Mouse (Mus musculus) neural tube, embryonic 13.5 days (tissue): ENCODE data around the gene Aoc1. TPM values are rescaled to one million over a fixed set of nuclear protein-coding genes. Genes with fewer than 3 reads are reported as not detected.

Source experiments
- ATAC-seq: fragments of 200-750 bp; cut with Nextera tagmentation; 2 replicates; pipeline ENCODE4 v1.8.0; 2017; ENCODE audit warnings: low read depth, mild to moderate bottlenecking, moderate TSS enrichment, moderate library complexity
- H3K27ac ChIP-seq: fragments of 300-500 bp; sonication (generic); replicated peaks from 2 replicates; pipeline ENCODE4 v1.5.1; 2015; ENCODE audit warnings: moderate library complexity, mild to moderate bottlenecking, inconsistent platforms
- H3K27me3 ChIP-seq: fragments of 300-500 bp; sonication (generic); 2 replicates; pipeline ENCODE4 v1.6.1; 2015; ENCODE audit warnings: mild to moderate bottlenecking, inconsistent platforms
- H3K36me3 ChIP-seq: fragments of 300-500 bp; sonication (generic); 2 replicates; pipeline ENCODE4 v1.6.1; 2015; ENCODE audit warnings: mild to moderate bottlenecking, inconsistent platforms
- H3K4me1 ChIP-seq: fragments of 300-500 bp; sonication (generic); replicated peaks from 2 replicates; pipeline ENCODE4 v1.6.1; 2015; ENCODE audit warnings: inconsistent platforms
- H3K4me2 ChIP-seq: fragments of 300-500 bp; sonication (generic); 2 replicates; pipeline ENCODE4 v1.6.1; 2015; ENCODE audit warnings: inconsistent platforms, mild to moderate bottlenecking, moderate library complexity
- H3K4me3 ChIP-seq: fragments of 300-500 bp; sonication (generic); 2 replicates; pipeline ENCODE4 v1.5.1; 2015; ENCODE audit warnings: mild to moderate bottlenecking, inconsistent platforms
- H3K9ac ChIP-seq: fragments of 300-500 bp; sonication (generic); 2 replicates; pipeline ENCODE4 v1.6.1; 2015; ENCODE audit warnings: moderate library complexity, mild to moderate bottlenecking, inconsistent platforms
- H3K9me3 ChIP-seq: fragments of 300-500 bp; sonication (generic); 2 replicates; pipeline ENCODE4 v1.6.1; 2016; ENCODE audit warnings: inconsistent platforms
- WGBS: fragments of 180-500 bp; shearing (Covaris S2); methylation state at CpG from one replicate; pipeline ENCODE4 v1.1.7; 2015; 5-methylcytosine and 5-hydroxymethylcytosine counted together
- polyA plus RNA-seq: library from polyadenylated mRNA; unstranded; fragments of >200 nt; fragmentation: Nextera tagmentation; extraction: Ambion mirVana; gene quantifications from 2 replicates; pipeline ENCODE4 v1.2.1, GENCODE M21; 2015

Aoc1 gene
- polyA plus RNA-seq = not detected in 2 replicates

DNA sequence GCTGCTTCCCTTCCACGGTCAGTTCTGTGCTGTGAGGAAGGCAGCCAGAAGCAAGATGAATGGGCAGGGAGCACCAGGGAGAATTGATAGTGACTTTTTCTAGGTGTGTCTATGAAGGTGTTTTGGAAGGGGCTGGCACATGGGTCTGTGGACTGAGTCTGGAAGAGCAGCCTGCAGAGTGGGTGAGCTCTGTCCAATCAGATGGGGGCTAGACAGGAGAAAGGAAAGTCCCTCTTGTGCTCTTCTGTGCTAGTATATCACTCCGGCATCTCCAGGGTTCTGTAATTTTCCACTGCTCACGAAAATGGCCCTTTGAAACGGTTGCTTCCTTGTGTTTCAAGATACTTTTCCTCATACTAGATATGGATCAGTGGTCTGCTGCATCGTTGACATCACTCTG is at the start of gene Aoc1:
Aoc1 (plus strand) TSS at position 301 of the 400 bp plus-strand sequence.
- Histone ChIP-seq H3K9ac (no peak within 1 kb of the TSS), H3K4me2 (no peak within 1 kb of the TSS), H3K9me3 (no peaks in the 10 kb centered on the region), H3K27me3 (peaks cover 48% of the 10 kb centered on the region), H3K27ac (no peak within 1 kb of the TSS), H3K36me3 (no peaks in the 10 kb centered on the region), H3K4me3 (no peak within 1 kb of the TSS), H3K4me1 (no peaks in the 10 kb centered on the region; the same call in 1 of the 2 replicates)
- WGBS = 82% methylated on average over 5 of the region's 5 CpGs
- ATAC-seq = no peak

DNA sequence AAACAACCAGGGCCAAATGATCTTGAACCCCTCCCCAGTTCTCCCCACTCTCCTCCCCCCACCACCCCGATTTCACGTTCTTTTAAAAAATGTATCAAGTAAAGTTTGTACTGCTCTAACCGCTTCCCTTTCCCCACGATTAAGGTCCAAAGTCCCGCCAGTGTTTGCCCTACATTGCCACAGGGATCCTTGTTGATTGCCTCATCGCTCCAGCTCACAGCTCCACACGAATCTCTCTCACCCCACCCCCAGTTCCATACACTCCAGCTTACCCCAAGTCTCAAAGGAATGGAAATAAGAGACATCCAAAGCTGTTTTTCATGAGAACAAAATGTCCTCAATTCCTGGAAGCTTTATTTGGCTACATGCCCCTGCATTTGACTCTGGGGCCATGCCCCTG is 47.7 kb upstream of the Aoc1 start:
- H3K9ac ChIP-seq = no peak overlapping the region
- 76% methylated on average over 7 of the region's 7 CpGs for WGBS
- no peak overlapping the region for H3K27ac ChIP-seq
- H3K4me1 ChIP-seq = no peaks in the 10 kb centered on the region
- H3K4me3 ChIP-seq = no peak overlapping the region
- H3K36me3 ChIP-seq = no peaks in the 10 kb centered on the region
- H3K4me2 ChIP-seq = no peak overlapping the region
- no peaks in the 10 kb centered on the region for H3K27me3 ChIP-seq
- no peak for ATAC-seq
- H3K9me3 ChIP-seq = no peaks in the 10 kb centered on the region

DNA sequence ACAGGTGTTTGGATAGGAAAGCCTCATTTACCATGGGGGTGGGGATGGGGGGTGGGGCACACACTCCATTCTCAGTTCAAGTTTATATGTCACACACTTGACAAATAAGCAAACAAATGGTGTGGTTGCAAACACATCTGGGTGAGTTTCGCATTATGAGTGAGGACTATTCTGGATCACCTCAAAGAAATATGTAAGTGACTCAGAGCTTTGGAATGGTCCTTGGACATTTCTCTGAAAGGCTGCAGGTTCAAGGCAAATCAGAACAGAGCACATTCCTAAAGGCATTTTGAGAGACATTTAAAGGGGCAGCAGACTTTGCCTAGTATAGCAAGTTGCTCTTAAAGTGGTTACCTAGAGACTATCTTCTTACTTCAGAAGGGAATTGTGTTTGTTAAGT is 43.7 kb upstream of the Aoc1 start:
- Histone ChIP-seq H3K9ac (no peak overlapping the region), H3K27ac (no peak overlapping the region), H3K36me3 (peaks cover 13% of the 10 kb centered on the region), H3K4me1 (no peaks in the 10 kb centered on the region), H3K27me3 (no peaks in the 10 kb centered on the region), H3K4me2 (no peak overlapping the region), H3K4me3 (no peak overlapping the region), H3K9me3 (no peaks in the 10 kb centered on the region)
- no peak for ATAC-seq
- 98% methylated on average over 1 of the region's 1 CpGs for WGBS

DNA sequence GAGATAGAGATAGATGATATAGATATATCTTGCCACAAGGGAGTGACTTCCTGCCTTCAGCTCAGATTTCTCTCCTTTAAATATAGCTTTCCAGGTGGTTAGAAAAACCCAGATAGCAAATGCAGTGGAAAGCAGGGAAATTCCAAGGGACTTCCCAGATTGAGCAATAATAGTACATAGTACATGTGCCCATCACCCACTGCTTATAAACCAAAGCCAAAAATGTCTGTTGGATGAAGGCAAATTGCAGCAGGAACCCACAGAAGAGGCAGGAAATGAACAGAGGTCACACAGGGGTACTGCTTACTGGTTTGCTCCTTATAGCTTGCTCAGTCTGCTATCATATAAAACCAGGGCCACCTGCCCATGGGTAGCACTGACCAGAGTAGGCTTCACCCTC is 43.0 kb upstream of the Aoc1 start:
- no peak overlapping the region for H3K4me2 ChIP-seq
- H3K9ac ChIP-seq = no peak overlapping the region
- peaks cover 20% of the 10 kb centered on the region for H3K36me3 ChIP-seq
- no peaks in the 10 kb centered on the region for H3K9me3 ChIP-seq
- no peak overlapping the region for H3K4me3 ChIP-seq
- no peaks in the 10 kb centered on the region for H3K4me1 ChIP-seq
- H3K27me3 ChIP-seq = no peaks in the 10 kb centered on the region
- H3K27ac ChIP-seq = no peak overlapping the region
- ATAC-seq = no peak

DNA sequence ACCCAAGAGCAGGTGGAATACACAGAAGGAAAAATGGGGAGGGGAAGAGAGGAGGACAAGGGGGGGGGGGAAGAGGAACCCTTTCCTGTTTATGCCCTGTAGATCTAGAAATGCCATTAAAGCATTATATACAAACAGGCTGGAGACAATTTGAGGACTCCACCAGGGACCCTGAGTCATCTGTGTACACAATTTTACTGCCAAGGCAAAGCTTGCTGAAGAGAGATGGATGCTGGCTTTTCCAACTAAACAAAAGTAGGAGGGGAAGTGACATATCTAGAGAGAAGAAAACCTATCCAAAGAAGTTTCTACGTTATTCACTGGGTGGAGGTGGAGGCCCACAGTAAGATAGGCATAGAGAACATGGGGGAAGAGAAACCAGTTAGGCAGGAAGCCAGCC is 42.5 kb upstream of the Aoc1 start:
- H3K4me2 ChIP-seq = no peak overlapping the region
- H3K27me3 ChIP-seq = no peaks in the 10 kb centered on the region
- peaks cover 25% of the 10 kb centered on the region for H3K36me3 ChIP-seq
- no peak overlapping the region for H3K27ac ChIP-seq
- 71% methylated on average over 1 of the region's 1 CpGs for WGBS
- no peak overlapping the region for H3K4me3 ChIP-seq
- ATAC-seq = no peak
- H3K4me1 ChIP-seq = no peaks in the 10 kb centered on the region
- H3K9me3 ChIP-seq = no peaks in the 10 kb centered on the region
- no peak overlapping the region for H3K9ac ChIP-seq

DNA sequence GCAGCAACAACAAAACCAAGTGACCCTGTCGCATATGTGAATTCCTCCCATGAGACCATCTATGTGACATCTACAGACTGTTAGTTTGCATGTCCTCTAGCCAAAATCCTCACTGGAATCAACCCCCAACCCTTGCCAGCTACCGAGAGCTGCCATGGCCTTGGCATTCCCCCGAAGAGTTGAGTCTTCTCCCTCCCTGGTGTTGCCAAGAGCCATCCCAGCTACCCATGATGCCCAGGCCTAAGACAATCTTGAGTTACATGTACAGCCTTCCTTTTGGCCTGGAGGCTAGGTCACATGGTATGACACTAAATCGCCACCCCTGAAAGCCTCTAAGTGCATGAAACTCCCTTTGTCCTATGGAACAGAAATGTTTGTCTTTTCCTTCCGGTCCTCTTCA is 41.6 kb upstream of the Aoc1 start:
- no peak overlapping the region for H3K9ac ChIP-seq
- H3K36me3 ChIP-seq = peaks cover 30% of the 10 kb centered on the region
- H3K9me3 ChIP-seq = no peaks in the 10 kb centered on the region
- no peaks in the 10 kb centered on the region for H3K27me3 ChIP-seq
- H3K27ac ChIP-seq = no peak overlapping the region
- no peak overlapping the region for H3K4me3 ChIP-seq
- H3K4me1 ChIP-seq = no peaks in the 10 kb centered on the region
- 85% methylated on average over 5 of the region's 5 CpGs for WGBS
- no peak overlapping the region for H3K4me2 ChIP-seq
- no peak for ATAC-seq

DNA sequence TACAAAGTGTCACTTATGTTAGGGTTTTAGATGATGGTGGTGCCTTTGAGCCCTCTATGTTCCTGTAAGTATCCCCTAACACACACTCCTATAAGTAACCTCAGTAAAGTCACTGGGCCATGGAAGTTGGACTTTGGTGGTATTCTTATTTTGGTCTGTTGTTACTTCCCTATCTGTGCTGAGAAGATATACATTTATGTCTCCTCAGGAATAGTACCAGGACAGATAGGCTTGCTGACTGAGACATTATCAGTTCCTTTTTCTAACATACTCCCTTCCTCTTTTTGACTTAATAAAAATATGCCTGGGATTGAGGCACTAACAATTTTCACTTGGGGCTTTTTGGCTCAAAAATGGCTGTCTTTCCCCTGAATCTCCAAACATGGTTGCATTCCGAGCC is 40.3 kb upstream of the Aoc1 start:
- H3K27me3 ChIP-seq = no peaks in the 10 kb centered on the region
- 97% methylated on average over 1 of the region's 1 CpGs for WGBS
- H3K9ac ChIP-seq = no peak overlapping the region
- no peaks in the 10 kb centered on the region for H3K4me1 ChIP-seq
- no peak for ATAC-seq
- no peak overlapping the region for H3K4me3 ChIP-seq
- no peak overlapping the region for H3K4me2 ChIP-seq
- no peaks in the 10 kb centered on the region for H3K9me3 ChIP-seq
- H3K36me3 ChIP-seq = peaks cover 30% of the 10 kb centered on the region
- no peak overlapping the region for H3K27ac ChIP-seq

DNA sequence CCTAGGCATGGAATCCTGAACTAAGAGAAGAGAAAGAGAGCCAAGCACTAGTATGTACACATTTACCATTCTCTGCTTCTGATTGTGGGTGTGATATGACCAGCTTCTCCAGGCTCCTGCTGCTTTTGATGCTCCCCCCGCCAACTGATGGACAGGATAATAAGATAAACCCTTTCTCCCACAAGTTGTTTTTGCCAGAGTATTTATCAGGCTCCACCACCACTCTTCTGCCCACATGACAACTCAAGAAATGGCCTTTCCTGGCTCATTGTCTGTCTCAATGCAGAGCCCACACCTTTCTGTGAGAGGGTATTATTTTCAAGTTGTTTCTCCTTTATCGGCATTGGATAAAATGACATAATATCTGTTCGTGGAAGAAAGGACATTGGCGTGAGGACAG is 39.2 kb upstream of the Aoc1 start:
- no peak for ATAC-seq
- no peaks in the 10 kb centered on the region for H3K27me3 ChIP-seq
- peaks cover 7% of the 10 kb centered on the region; the same call in 1 of the 2 replicates for H3K4me1 ChIP-seq
- H3K4me3 ChIP-seq = no peak overlapping the region
- H3K4me2 ChIP-seq = no peak overlapping the region
- WGBS = 89% methylated on average over 4 of the region's 4 CpGs
- peaks cover 30% of the 10 kb centered on the region for H3K36me3 ChIP-seq
- H3K9ac ChIP-seq = no peak overlapping the region
- no peaks in the 10 kb centered on the region for H3K9me3 ChIP-seq
- no peak overlapping the region for H3K27ac ChIP-seq

DNA sequence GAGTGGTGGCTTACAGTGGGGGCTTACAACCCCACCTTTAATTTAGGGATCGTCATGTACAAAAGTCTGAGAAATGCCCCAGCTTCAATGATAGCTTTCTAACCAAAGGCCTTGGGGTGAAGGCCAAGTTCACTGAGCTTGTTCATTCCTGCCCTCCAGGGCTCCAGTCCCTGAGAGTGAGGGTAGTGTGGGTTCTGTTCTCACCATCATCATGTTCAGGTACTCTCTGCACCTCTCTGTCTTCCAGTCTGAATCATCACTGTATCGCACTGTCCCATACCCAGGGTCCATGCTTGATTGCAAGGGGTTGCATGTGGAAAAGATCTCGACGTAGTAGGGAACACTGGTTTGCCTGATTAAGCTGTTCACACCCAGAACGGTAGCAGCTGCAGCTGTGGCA is 37.5 kb upstream of the Aoc1 start:
- Histone ChIP-seq H3K4me3 (no peak overlapping the region), H3K36me3 (peaks cover 30% of the 10 kb centered on the region), H3K9me3 (no peaks in the 10 kb centered on the region), H3K9ac (no peak overlapping the region), H3K27ac (no peak overlapping the region), H3K4me1 (peaks cover 22% of the 10 kb centered on the region), H3K4me2 (no peak overlapping the region), H3K27me3 (no peaks in the 10 kb centered on the region)
- ATAC-seq = no peak
- 90% methylated on average over 5 of the region's 5 CpGs for WGBS

DNA sequence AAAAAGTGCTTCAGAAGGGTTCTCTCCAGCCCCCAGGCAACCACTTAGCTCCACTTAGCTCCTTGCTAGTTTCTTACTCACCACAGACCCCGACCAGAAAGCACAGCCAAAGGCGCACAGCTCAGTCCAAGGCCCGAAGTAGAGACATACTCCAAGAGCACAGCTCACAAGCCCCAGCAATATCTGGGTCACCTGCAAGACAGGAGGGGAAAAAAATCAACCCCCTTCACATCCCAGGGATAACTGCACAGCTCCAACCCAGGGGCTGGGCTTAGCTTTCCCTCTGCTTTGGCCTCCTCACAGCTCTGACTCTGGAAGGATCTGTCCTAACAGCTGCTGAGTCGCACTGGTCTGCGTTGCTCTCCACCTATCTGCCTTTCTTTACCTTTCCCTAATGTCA is 36.5 kb upstream of the Aoc1 start:
- 94% methylated on average over 5 of the region's 5 CpGs for WGBS
- H3K4me2 ChIP-seq = no peak overlapping the region
- no peak for ATAC-seq

DNA sequence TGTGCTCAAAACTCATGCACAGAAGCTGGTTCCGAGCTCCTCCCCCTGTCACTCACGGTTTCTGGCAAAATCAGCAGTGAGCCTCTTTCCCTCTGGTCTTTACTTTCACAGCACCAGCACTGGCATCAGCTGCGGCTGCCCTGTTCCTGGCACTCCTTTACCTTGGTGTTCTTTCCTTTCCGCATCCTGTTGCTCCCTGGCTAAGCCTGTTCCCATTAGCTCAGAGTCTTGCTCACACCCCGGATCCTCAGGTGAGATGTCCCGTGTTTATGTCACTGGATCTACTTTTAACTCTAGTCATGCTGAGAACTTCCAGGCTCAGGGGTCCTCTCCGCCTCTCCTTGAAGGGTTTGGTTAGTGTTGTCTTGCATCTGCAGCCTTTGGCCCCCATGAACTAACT is 35.2 kb upstream of the Aoc1 start:
- no peak overlapping the region for H3K4me2 ChIP-seq
- no peak for ATAC-seq
- no peaks in the 10 kb centered on the region for H3K27me3 ChIP-seq
- H3K4me3 ChIP-seq = no peak overlapping the region
- no peaks in the 10 kb centered on the region for H3K9me3 ChIP-seq
- 87% methylated on average over 7 of the region's 7 CpGs for WGBS
- no peak overlapping the region for H3K27ac ChIP-seq
- H3K36me3 ChIP-seq = peaks cover 30% of the 10 kb centered on the region
- peaks cover 42% of the 10 kb centered on the region for H3K4me1 ChIP-seq
- H3K9ac ChIP-seq = no peak overlapping the region

More for the DNA sequence above, 36.5 kb upstream of the Aoc1 start:
- Histone ChIP-seq H3K4me3 (no peak overlapping the region), H3K4me1 (peaks cover 31% of the 10 kb centered on the region), H3K27ac (no peak overlapping the region), H3K9me3 (no peaks in the 10 kb centered on the region), H3K27me3 (no peaks in the 10 kb centered on the region), H3K36me3 (peaks cover 30% of the 10 kb centered on the region), H3K9ac (no peak overlapping the region)

DNA sequence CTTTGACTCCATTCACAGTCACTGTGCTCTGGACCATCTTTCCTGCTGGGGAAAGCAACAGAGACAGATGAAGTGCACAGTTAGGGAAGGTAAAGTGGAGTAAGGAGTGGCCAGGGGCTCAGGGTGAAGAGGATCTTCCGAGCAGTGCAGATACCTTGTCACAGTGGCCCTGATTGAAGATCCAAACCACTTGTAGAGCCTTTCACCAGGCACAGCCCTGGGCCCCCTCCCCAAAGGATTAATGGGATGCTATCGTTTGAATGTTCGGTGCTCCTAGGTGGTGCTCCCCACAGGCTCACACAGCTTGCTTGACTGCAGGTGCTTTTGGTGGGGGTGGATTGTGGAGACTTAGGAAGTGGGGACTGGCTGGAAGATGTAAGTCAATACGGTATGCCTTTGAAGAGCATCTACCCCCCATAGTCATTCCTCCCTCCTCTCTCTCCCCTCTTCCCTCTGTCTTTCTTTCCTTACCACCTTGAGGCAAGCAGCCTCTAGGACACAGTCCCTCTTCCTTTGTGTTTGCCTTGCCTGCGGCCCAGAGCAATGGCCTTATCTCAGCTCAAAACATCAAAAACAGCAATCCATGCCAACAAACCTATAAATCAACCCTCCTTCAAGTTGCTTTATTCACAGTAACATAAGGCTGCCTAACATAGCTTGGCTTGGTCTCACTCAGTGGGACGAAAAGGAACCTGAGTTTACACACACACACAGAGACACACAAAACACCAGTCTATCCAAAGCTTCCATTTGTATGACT is 34.2 kb upstream of the Aoc1 start:
- H3K9me3 ChIP-seq = no peaks in the 10 kb centered on the region
- no peak overlapping the region for H3K9ac ChIP-seq
- H3K27ac ChIP-seq = no peak overlapping the region
- H3K27me3 ChIP-seq = no peaks in the 10 kb centered on the region
- peaks cover 22% of the 10 kb centered on the region for H3K36me3 ChIP-seq
- ATAC-seq = no peak
- H3K4me3 ChIP-seq = no peak overlapping the region
- peaks cover 42% of the 10 kb centered on the region for H3K4me1 ChIP-seq
- peak overlapping the region; percentile 56; the same call in 1 of the 2 replicates for H3K4me2 ChIP-seq
- WGBS = 79% methylated on average over 6 of the region's 6 CpGs
